Mouse (Mus musculus): ENCODE measurements around the gene Slc31a1.

DNA sequence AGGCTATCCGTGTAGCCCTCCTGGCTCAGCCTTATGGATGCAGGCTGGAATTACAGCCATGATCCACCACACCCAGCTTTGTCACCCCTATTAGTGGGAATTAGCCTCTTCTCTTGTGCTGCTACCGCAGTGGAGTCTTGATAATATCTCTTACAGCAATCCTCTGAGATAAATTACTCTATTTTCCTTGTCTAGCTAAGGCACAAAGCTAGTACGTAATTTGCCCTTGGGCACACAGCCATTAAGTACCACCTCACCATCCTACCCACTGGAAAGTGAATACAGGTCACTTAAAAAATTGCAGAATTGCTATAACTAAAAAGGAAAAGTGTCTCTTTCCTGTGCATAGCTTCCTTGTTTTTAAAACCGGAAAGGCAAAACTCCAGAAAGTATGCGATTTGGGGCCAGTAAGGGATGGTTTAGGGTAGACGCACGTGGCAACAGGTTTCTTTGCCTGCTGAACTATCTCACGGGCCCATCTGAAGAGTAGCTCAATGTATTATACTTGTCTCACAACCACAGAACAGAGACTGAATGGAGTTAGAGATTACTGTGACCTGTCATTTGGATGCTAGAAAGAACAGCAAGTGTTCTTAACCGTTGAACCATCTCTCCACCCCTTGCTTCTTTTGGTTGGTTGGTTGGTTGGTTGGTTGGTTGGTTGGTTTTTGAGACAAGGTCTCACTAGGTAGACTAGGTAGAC lies 12.4 kb downstream of the Slc31a1 start:
- TF ChIP-seq CTCF (IDR thresholded peaks at IDR 0.05 in 2 of 3, conservative IDR thresholded peaks at IDR 0.05 in 1 of 3; ENCODE audit: control insufficient read depth in 1 of 3, insufficient read depth in 1 of 3, low read depth in 2 of 3, low read length in 3 of 3, poor library complexity in 1 of 3, severe bottlenecking in 1 of 3): no peak
- TF ChIP-seq MAFK (IDR thresholded peaks at IDR 0.05; ENCODE audit: borderline replicate concordance, low read depth, low read length): no peak
- no peak for TF ChIP-seq NRF1 (IDR thresholded peaks at IDR 0.05; ENCODE audit: insufficient read depth, low read depth, low read length, poor library complexity, severe bottlenecking)
- TF ChIP-seq TBP (IDR thresholded peaks at IDR 0.05; ENCODE audit: low read depth, low read length): no peak
- TF ChIP-seq POLR2A (IDR thresholded peaks at IDR 0.05; ENCODE audit: control insufficient read depth in 1 of 2, insufficient read depth in 1 of 2, low read depth in 1 of 2, low read length in 2 of 2, poor library complexity in 1 of 2): no peak
